Comparison of ENCODE assay signal across 8 mouse cellular contexts in the genomic region with DNA sequence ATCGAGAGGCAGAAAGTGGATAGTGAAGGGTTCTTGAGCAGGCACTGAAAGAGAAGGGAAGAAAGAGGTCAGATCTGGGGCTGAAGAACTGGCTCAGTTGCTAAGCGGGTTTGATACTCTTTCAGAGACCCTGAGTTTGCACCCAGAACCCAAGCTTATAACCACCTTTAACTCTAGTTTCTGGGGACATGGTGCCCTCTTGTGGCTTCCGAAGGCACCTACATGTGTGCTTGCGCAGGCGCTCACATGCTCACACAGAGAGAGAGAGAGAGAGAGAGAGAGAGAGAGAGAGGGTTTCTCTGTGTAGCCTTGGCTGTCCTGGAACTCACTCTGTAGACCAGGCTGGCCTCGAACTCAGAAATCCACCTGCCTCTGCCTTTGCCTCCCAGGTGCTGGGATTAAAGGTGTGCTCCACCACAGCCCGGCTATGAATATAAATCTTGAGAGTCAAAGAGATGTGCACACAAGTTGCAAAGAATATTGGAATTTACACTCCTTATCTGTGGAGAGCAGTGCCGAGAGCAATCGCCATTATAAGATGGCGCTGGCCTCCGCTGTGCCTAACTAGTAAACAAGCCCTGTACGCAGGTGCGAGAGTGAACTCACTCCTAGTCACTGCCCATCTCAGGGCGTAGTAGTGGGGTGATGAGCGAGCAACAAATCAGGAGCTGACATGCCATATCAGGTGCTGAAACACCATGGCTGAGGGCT. TPM values are rescaled to one million over a fixed set of nuclear protein-coding genes. Genes with fewer than 3 reads are reported as not detected.
DNase-seq lines count a peak whose midpoint lies in the region; ATAC-seq and TF ChIP-seq lines count a peak whose summit lies in the region.
"Not testable (repeated sequence)": the region's sequence is repeated elsewhere in the genome, so short reads cannot be mapped to it uniquely, and the experiment has no call there.

A gene (minus strand): TSS at position 18 of the 711 bp plus-strand sequence.

- not testable (repeated sequence) for H3K27ac ChIP-seq in forebrain, embryonic 15.5 days (replicated peaks); lung, embryonic 15.5 days

- peak; percentile 71 for TF ChIP-seq CTCF in Patski (IDR thresholded peaks at IDR 0.05)

- CTCF ChIA-PET in Patski (lab: Charles Lee) = interaction anchor here (0.9 to 3.4 kb wide), 8 partner anchors 8 to 91 kb away, joined by 3 to 20 read pairs (median 3); a partner anchor contains a TSS

- not testable (repeated sequence) for H3K4me3 ChIP-seq in forebrain, embryonic 15.5 days; lung, embryonic 15.5 days

- not testable (repeated sequence) for H3K36me3 ChIP-seq in forebrain, embryonic 15.5 days; lung, embryonic 15.5 days

- peaks cover 21% of the 10 kb centered on the region for H3K4me1 ChIP-seq in forebrain, embryonic 15.5 days
- H3K4me1 ChIP-seq in lung, embryonic 15.5 days = peaks cover 11% of the 10 kb centered on the region

- WGBS in forebrain, embryonic 15.5 days = 69% methylated on average over 15 of the region's 15 CpGs
- 67% methylated on average over 15 of the region's 15 CpGs for WGBS in lung, embryonic 15.5 days

- ATAC-seq in Patski = peak; percentile 60
- 0 out of 2 replicates have a peak, but pooled peaks have one; percentile 14 for ATAC-seq in forebrain, embryonic 15.5 days (replicated peaks)
- peak; percentile 8; the same call in 1 of the 2 replicates for ATAC-seq in lung, embryonic 15.5 days (ENCODE audit: borderline replicate concordance, extremely low read depth, low FRiP score, low TSS enrichment)
- ATAC-seq in neutrophil, adult 5-6 weeks (ENCODE audit: extremely low read depth, insufficient number of reproducible peaks, low FRiP score, poor library complexity, severe bottlenecking) = peak; percentile 67

- not testable (repeated sequence) for DNase-seq in Patski (ENCODE audit: low read depth, low spot score)
- DNase-seq in cerebellum, adult 9-11 months = peak; percentile 51
- DNase-seq in heart, postnatal 14 days = peak; percentile 58 to 77
- DNase-seq in kidney, postnatal 4 days = peak; percentile 69 to 71
- DNase-seq in thymus, postnatal 4 days = peak; percentile 74

- intact Hi-C loops in heart, postnatal 14 days (cut with DNase I) = loop anchor here (2.0 to 5.0 kb wide), 2 partner anchors 14 to 392 kb away; no protein-coding TSS in a partner anchor

- POLR2A ChIA-PET in Patski (lab: Charles Lee) = interaction anchor here (0.7 kb wide), 2 partner anchors 14 to 938 kb away, joined by 3 to 4 read pairs; no protein-coding TSS in a partner anchor

- in situ Hi-C loops in Patski (cut with MboI; ENCODE audit: low pct_unique_long_range_greater_than_20kb) = not testable (repeated sequence)

- not testable (repeated sequence) for H3K27me3 ChIP-seq in Patski; forebrain, embryonic 15.5 days; lung, embryonic 15.5 days

- H3K9me3 ChIP-seq in forebrain, embryonic 15.5 days; lung, embryonic 15.5 days: not testable (repeated sequence)

- H3K4me2 ChIP-seq in forebrain, embryonic 15.5 days (replicated peaks); lung, embryonic 15.5 days: not testable (repeated sequence)

- not testable (repeated sequence) for H3K9ac ChIP-seq in forebrain, embryonic 15.5 days (replicated peaks); lung, embryonic 15.5 days

RNA-seq across cellular contexts. Expression of the gene that starts here (rescaled TPM):
- 0.33 TPM for polyA plus RNA-seq in Patski (2021)
- 1.8 and 1.9 TPM in 2 replicates for polyA plus RNA-seq in forebrain, embryonic 15.5 days (2015; fragmentation: Nextera tagmentation; extraction: Ambion mirVana)
- 1,000 to 10,000 TPM; 7,272 to 7,308 TPM for total RNA-seq in heart, postnatal 14 days (2021)
- polyA plus RNA-seq in lung, embryonic 15.5 days (2015; fragmentation: Nextera tagmentation; extraction: Ambion mirVana) = 79.8 and 114 TPM in 2 replicates
- 0.58 TPM in 1 of 2 replicates, not detected in the other for total RNA-seq in neutrophil, adult 5-6 weeks (2017)

Comparison
In these comparisons a context has a peak if more than half of its experiments do, and no peak if none do; other contexts are left out.
1. RNA of the gene that starts here (total RNA-seq): 7,272 to 7,308 TPM in heart, postnatal 14 days; 0.58 TPM in neutrophil, adult 5-6 weeks; every median in the first group is over 1,000 times any median in the second.
2. RNA of the gene that starts here (polyA plus RNA-seq): 79.8 to 114 TPM in lung, embryonic 15.5 days; 1.8 to 1.9 TPM in forebrain, embryonic 15.5 days and 0.33 TPM in Patski (single experiment); every median in the first group is over 10 times any median in the second.
3. Peak in ATAC-seq in Patski; RNA of the gene not detected or under 1 TPM.
4. Peak in ATAC-seq in neutrophil, adult 5-6 weeks; RNA of the gene not detected or under 1 TPM.
5. ATAC-seq: peak in every context shown above with its lines; median percentile 67 in neutrophil, adult 5-6 weeks; 60 in Patski; 14 in forebrain, embryonic 15.5 days; 8 in lung, embryonic 15.5 days.